Mouse (Mus musculus) intestine, embryonic 14.5 days (tissue): Measurements from ENCODE around the gene Gab2. TPM values are rescaled to one million over a fixed set of nuclear protein-coding genes. Genes with fewer than 3 reads are reported as not detected.

Experiments
- ATAC-seq: fragments of 200-750 bp; cut with Nextera tagmentation; replicated peaks from 2 replicates; pipeline ENCODE4 v1.8.0; 2017; ENCODE audit warnings: low read depth, moderate number of reproducible peaks, moderate TSS enrichment, moderate library complexity; ENCODE audit not compliant: low FRiP score, low TSS enrichment
- DNase-seq: peaks from one replicate; pipeline ENCODE4 v3.0.0-alpha.2; 2018; ENCODE audit warnings: low spot score
- H3K27ac ChIP-seq: fragments of 300-500 bp; sonication (generic); 2 replicates; pipeline ENCODE4 v1.5.1; 2014; ENCODE audit warnings: low read depth, mild to moderate bottlenecking, control low read depth
- H3K27me3 ChIP-seq: fragments of 300-500 bp; sonication (generic); replicated peaks from 2 replicates; pipeline ENCODE4 v1.6.1; 2014; ENCODE audit warnings: low read length, control low read depth; ENCODE audit not compliant: control insufficient read depth, insufficient read depth
- H3K36me3 ChIP-seq: fragments of 300-500 bp; sonication (generic); 2 replicates; pipeline ENCODE4 v1.6.1; 2014; ENCODE audit warnings: low read length, control low read depth; ENCODE audit not compliant: control insufficient read depth, insufficient read depth
- H3K4me1 ChIP-seq: fragments of 300-500 bp; sonication (generic); replicated peaks from 2 replicates; pipeline ENCODE4 v1.6.1; 2014; ENCODE audit warnings: low read length, control low read depth, mixed read lengths; ENCODE audit not compliant: control insufficient read depth, insufficient read depth
- H3K4me2 ChIP-seq: fragments of 300-500 bp; sonication (generic); 2 replicates; pipeline ENCODE4 v1.6.1; 2014; ENCODE audit warnings: low read length
- H3K4me3 ChIP-seq: fragments of 300-500 bp; sonication (generic); 2 replicates; pipeline ENCODE4 v1.5.1; 2014; ENCODE audit warnings: low read depth, low read length, control low read depth, mixed read lengths
- H3K9ac ChIP-seq: fragments of 300-500 bp; sonication (generic); 2 replicates; pipeline ENCODE4 v1.6.1; 2014; ENCODE audit warnings: mild to moderate bottlenecking, low read length
- H3K9me3 ChIP-seq: fragments of 300-500 bp; sonication (generic); 2 replicates; pipeline ENCODE4 v1.6.1; 2016; ENCODE audit warnings: low read length, control low read depth; ENCODE audit not compliant: control insufficient read depth
- WGBS: fragments of 180-500 bp; shearing (Covaris S2); extraction: QIAGEN DNeasy Blood & Tissue Kit; methylation state at CpG from one replicate; pipeline ENCODE4 v1.1.7; 2014; 5-methylcytosine and 5-hydroxymethylcytosine counted together
- polyA plus RNA-seq: library from polyadenylated mRNA; unstranded; fragments of >200 nt; fragmentation: Nextera tagmentation; extraction: Ambion mirVana; gene quantifications from 2 replicates; pipeline ENCODE4 v1.2.1, GENCODE M21; 2014

Gab2 gene
- polyA plus RNA-seq, 1 experiment from 2014 or later = 7.9 TPM

GRCm38 (mm10) chr7:97325156-97325985, 244.0 kb downstream of the Gab2 start:
- Histone ChIP-seq H3K27ac (no peak overlapping the region), H3K36me3 (0 out of 2 replicates have a peak, but pooled peaks cover 4% of the 10 kb centered on the region), H3K27me3 (peaks cover 24% of the 10 kb centered on the region), H3K4me3 (peak overlapping the region; percentile 26), H3K4me1 (no peaks in the 10 kb centered on the region; the same call in 1 of the 2 replicates), H3K4me2 (peak overlapping the region; percentile 52), H3K9me3 (no peaks in the 10 kb centered on the region), H3K9ac (no peak overlapping the region)
- peak; percentile 10; the same call in 1 of the 2 replicates for ATAC-seq
- peak; percentile 61 for DNase-seq
- 13% methylated on average over 92 of the region's 96 CpGs for WGBS

- no peak overlapping the region for H3K27ac ChIP-seq
- H3K4me3 ChIP-seq = no peak overlapping the region
- H3K9ac ChIP-seq = no peak overlapping the region
- peaks cover 9% of the 10 kb centered on the region for H3K4me1 ChIP-seq
- 90% methylated on average over 4 of the region's 4 CpGs for WGBS
- H3K36me3 ChIP-seq = no peaks in the 10 kb centered on the region
- DNase-seq (no peak), ATAC-seq (no peak)
- no peaks in the 10 kb centered on the region for H3K9me3 ChIP-seq
- H3K4me2 ChIP-seq = no peak overlapping the region
- peaks cover 24% of the 10 kb centered on the region for H3K27me3 ChIP-seq
These were observed 246.0 kb downstream of the Gab2 start for GRCm38 (mm10) chr7:97327376-97327775.

GRCm38 (mm10) chr7:97328891-97329588, 247.7 kb downstream of the Gab2 start:
- ATAC-seq (no peak), DNase-seq (no peak)
- 64% methylated on average over 13 of the region's 13 CpGs for WGBS

GRCm38 (mm10) chr7:97329676-97330075, 248.3 kb downstream of the Gab2 start:
- H3K27me3 ChIP-seq = peaks cover 21% of the 10 kb centered on the region
- ATAC-seq (no peak), DNase-seq (no peak)
- H3K9ac ChIP-seq = no peak overlapping the region
- no peaks in the 10 kb centered on the region for H3K36me3 ChIP-seq
- no peak overlapping the region for H3K27ac ChIP-seq
- 84% methylated on average over 3 of the region's 3 CpGs for WGBS
- no peak overlapping the region for H3K4me3 ChIP-seq
- peaks cover 14% of the 10 kb centered on the region for H3K4me1 ChIP-seq
- H3K9me3 ChIP-seq = no peaks in the 10 kb centered on the region
- no peak overlapping the region for H3K4me2 ChIP-seq

More at GRCm38 (mm10) chr7:97328891-97329588, 247.7 kb downstream of the Gab2 start:
- no peak overlapping the region for H3K4me2 ChIP-seq
- H3K9me3 ChIP-seq = no peaks in the 10 kb centered on the region
- no peak overlapping the region for H3K4me3 ChIP-seq
- no peak overlapping the region for H3K27ac ChIP-seq
- H3K4me1 ChIP-seq = peaks cover 14% of the 10 kb centered on the region
- H3K36me3 ChIP-seq = no peaks in the 10 kb centered on the region
- no peak overlapping the region for H3K9ac ChIP-seq
- peaks cover 24% of the 10 kb centered on the region for H3K27me3 ChIP-seq

GRCm38 (mm10) chr7:97330931-97331645, 249.7 kb downstream of the Gab2 start:
- WGBS = 70% methylated on average over 11 of the region's 11 CpGs
- Histone ChIP-seq H3K27me3 (peaks cover 7% of the 10 kb centered on the region), H3K9me3 (no peaks in the 10 kb centered on the region), H3K4me3 (peak overlapping the region; percentile 79), H3K27ac (no peak overlapping the region), H3K4me2 (peak overlapping the region; percentile 80), H3K4me1 (peaks cover 14% of the 10 kb centered on the region), H3K36me3 (no peaks in the 10 kb centered on the region), H3K9ac (peak overlapping the region; percentile 64)
- ATAC-seq (no peak), DNase-seq (no peak)

- Histone ChIP-seq H3K4me3 (peak within 1 kb of the TSS; percentile 79), H3K36me3 (no peaks in the 10 kb centered on the region), H3K27me3 (no peaks in the 10 kb centered on the region; the same call in 1 of the 2 replicates), H3K4me1 (peaks cover 14% of the 10 kb centered on the region), H3K4me2 (peak within 1 kb of the TSS; percentile 80), H3K9ac (peak within 1 kb of the TSS; percentile 64), H3K27ac (no peak within 1 kb of the TSS), H3K9me3 (no peaks in the 10 kb centered on the region)
- ATAC-seq (peak; percentile 99), DNase-seq (peak; percentile 92)
- WGBS = 1% methylated on average over 68 of the region's 68 CpGs
These were observed 250.6 kb downstream of the Gab2 start, which contains the start of the genes Usp35 and Kctd21 for GRCm38 (mm10) chr7:97331726-97332666. Gene Usp35, minus strand, starts transcription at chr7:97332020. Gene Kctd21, plus strand, starts transcription at chr7:97332327.

- peaks cover 14% of the 10 kb centered on the region for H3K4me1 ChIP-seq
- WGBS = 6% methylated on average over 9 of the region's 9 CpGs
- no peaks in the 10 kb centered on the region for H3K36me3 ChIP-seq
- no peak overlapping the region for H3K27ac ChIP-seq
- H3K9ac ChIP-seq = peak overlapping the region; percentile 46
- H3K27me3 ChIP-seq = no peaks in the 10 kb centered on the region
- H3K4me2 ChIP-seq = peak overlapping the region; percentile 80
- no peak for DNase-seq
- H3K4me3 ChIP-seq = peak overlapping the region; percentile 79
- no peaks in the 10 kb centered on the region for H3K9me3 ChIP-seq
- no peak for ATAC-seq
These were observed 251.3 kb downstream of the Gab2 start for GRCm38 (mm10) chr7:97332667-97333041.
